Mouse (Mus musculus) megakaryocyte, embryonic 14.5 days (primary cell): Measurements from ENCODE around the gene Ppm1h.

Experiments used
- FLI1 ChIP-seq: IDR thresholded peaks from 2 replicates; pipeline ENCODE4 v1.6.1; 2012; ENCODE audit warnings: low read length, inconsistent platforms, mixed read lengths
- GATA1 ChIP-seq: IDR thresholded peaks from 3 replicates; pipeline ENCODE4 v1.6.1; 2012; ENCODE audit warnings: mixed read lengths, low read length, inconsistent platforms, borderline replicate concordance

DNA sequence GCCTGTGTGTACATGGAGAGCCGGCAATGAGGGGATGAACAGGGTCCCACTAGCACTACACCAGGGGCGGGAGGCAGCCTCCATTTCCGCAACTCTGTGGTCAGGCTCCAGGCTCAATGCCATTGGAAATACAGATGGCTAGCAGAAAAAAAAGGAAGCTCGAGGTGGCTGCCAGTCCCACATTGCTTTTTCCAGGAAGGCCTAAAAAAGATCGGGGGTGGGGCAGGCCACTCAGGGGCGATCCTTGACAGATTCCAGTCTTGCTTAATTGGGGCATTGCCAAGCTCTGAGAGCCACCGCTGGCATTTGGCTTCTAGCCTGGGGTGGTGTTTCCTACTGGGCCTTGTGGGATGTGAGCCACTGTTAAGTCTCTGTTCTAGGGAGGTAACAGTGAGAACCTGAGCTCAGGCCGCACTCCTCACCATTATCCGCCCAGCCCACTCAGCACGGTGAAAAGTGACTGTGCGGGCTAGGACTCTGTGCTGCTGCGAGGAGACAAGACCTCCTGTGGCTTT is 216.1 kb downstream of the Ppm1h start:
- TF ChIP-seq FLI1 = no peak
- TF ChIP-seq GATA1 = no peak
